Mouse (Mus musculus) left cerebral cortex, postnatal 14 days (tissue): ENCODE results near the gene Tcp11l1. TPM values are rescaled to one million over a fixed set of nuclear protein-coding genes. Genes with fewer than 3 reads are reported as not detected.

Source experiments
- DNase-seq, 2 experiments: peaks; one replicate each; pipeline ENCODE4 v3.0.0; 2021 to 2022; ENCODE audit warnings: low spot score in 2 of 2, mixed read lengths in 1 of 2
- intact Hi-C: fragments of 180-260 bp; cut with DNase I; formaldehyde crosslinking; loops from one replicate; pipeline ENCODE4 v1.15.1; 2025
- total RNA-seq, 2 experiments: library from RNA; stranded (reverse); gene quantifications; 2 replicates each; pipeline ENCODE4 v1.2.3; 2021

Gene Tcp11l1
- total RNA-seq, 2 experiments from 2014 or later: 47.1 to 47.9 TPM

GRCm38 (mm10) chr2:104717231-104717735 lies 5.3 kb upstream of the Tcp11l1 start:
- no peak for DNase-seq

GRCm38 (mm10) chr2:104716279-104716678 lies 4.3 kb upstream of the Tcp11l1 start, which contains the start of gene Pin1rt1:
Pin1rt1 (minus strand) TSS chr2:104716379.
- DNase-seq: no peak
- intact Hi-C loops: no loop called here

More at GRCm38 (mm10) chr2:104717231-104717735, 5.3 kb upstream of the Tcp11l1 start:
- intact Hi-C loops: no loop called here

GRCm38 (mm10) chr2:104714254-104714691 lies 2.3 kb upstream of the Tcp11l1 start:
- no peak for DNase-seq
- intact Hi-C loops: no loop called here

- intact Hi-C loops: no loop called here
- no peak for DNase-seq
These were observed 479 bp upstream of the Tcp11l1 start for GRCm38 (mm10) chr2:104712486-104712809.

GRCm38 (mm10) chr2:104710670-104711370 lies 1.1 kb downstream of the Tcp11l1 start:
- intact Hi-C loops: no loop called here
- DNase-seq: no peak

- intact Hi-C loops: no loop called here
- DNase-seq: no peak
These were observed 2.1 kb downstream of the Tcp11l1 start for GRCm38 (mm10) chr2:104709786-104710337.

GRCm38 (mm10) chr2:104704355-104704754 lies 7.6 kb downstream of the Tcp11l1 start:
- intact Hi-C loops: no loop called here
- no peak for DNase-seq

- DNase-seq: no peak
- intact Hi-C loops: no loop called here
These were observed 8.8 kb downstream of the Tcp11l1 start for GRCm38 (mm10) chr2:104703158-104703557.

GRCm38 (mm10) chr2:104699659-104700058 lies 12.3 kb downstream of the Tcp11l1 start:
- intact Hi-C loops: no loop called here
- DNase-seq: no peak

GRCm38 (mm10) chr2:104692551-104692950 lies 19.4 kb downstream of the Tcp11l1 start:
- intact Hi-C loops: no loop called here
- DNase-seq: no peak

- intact Hi-C loops: no loop called here
- no peak for DNase-seq
These were observed 21.2 kb downstream of the Tcp11l1 start for GRCm38 (mm10) chr2:104690720-104691119.

GRCm38 (mm10) chr2:104688724-104689123 lies 23.2 kb downstream of the Tcp11l1 start:
- intact Hi-C loops: loop anchor here (5.0 to 10.0 kb wide), 2 partner anchors 54 to 196 kb away; partner anchors contain the start of gene Depdc7

GRCm38 (mm10) chr2:104688321-104688720 lies 23.6 kb downstream of the Tcp11l1 start:
- no peak for DNase-seq
- intact Hi-C loops: loop anchor here (5.0 to 10.0 kb wide), 2 partner anchors 54 to 196 kb away; partner anchors contain the start of gene Depdc7

More at GRCm38 (mm10) chr2:104688724-104689123, 23.2 kb downstream of the Tcp11l1 start:
- no peak for DNase-seq

GRCm38 (mm10) chr2:104687261-104687660 lies 24.7 kb downstream of the Tcp11l1 start:
- no peak for DNase-seq
- intact Hi-C loops: loop anchor here (5.0 to 10.0 kb wide), 2 partner anchors 55 to 198 kb away; partner anchors contain the start of gene Depdc7

GRCm38 (mm10) chr2:104685418-104685817 lies 26.6 kb downstream of the Tcp11l1 start:
- intact Hi-C loops: loop anchor here (1.0 to 10.0 kb wide), 3 partner anchors 57 to 199 kb away; partner anchors contain the start of gene Depdc7
- peak; percentile 83 to 89 for DNase-seq

GRCm38 (mm10) chr2:104684771-104685170 lies 27.2 kb downstream of the Tcp11l1 start:
- intact Hi-C loops: loop anchor here (1.0 to 10.0 kb wide), 3 partner anchors 58 to 200 kb away; partner anchors contain the start of gene Depdc7
- DNase-seq: no peak

- intact Hi-C loops: no loop called here
- DNase-seq: no peak
These were observed 34.6 kb downstream of the Tcp11l1 start for GRCm38 (mm10) chr2:104677326-104677725.

- no peak for DNase-seq
These were observed 40.2 kb downstream of the Tcp11l1 start for GRCm38 (mm10) chr2:104671724-104672123.

GRCm38 (mm10) chr2:104669122-104669804 lies 42.7 kb downstream of the Tcp11l1 start:
- DNase-seq: no peak
- intact Hi-C loops: no loop called here

More at GRCm38 (mm10) chr2:104671724-104672123, 40.2 kb downstream of the Tcp11l1 start:
- intact Hi-C loops: no loop called here
